Mouse (Mus musculus): ENCODE measurements around the gene Hoxc10. TPM values are rescaled to one million over a fixed set of nuclear protein-coding genes. Genes with fewer than 3 reads are reported as not detected.
A peak's percentile ranks its signal among the peaks of the same experiment; 100 is the strongest.

The Hoxc10 gene
- polyA plus RNA-seq, 1 experiment from 2014 or later: not detected

DNA sequence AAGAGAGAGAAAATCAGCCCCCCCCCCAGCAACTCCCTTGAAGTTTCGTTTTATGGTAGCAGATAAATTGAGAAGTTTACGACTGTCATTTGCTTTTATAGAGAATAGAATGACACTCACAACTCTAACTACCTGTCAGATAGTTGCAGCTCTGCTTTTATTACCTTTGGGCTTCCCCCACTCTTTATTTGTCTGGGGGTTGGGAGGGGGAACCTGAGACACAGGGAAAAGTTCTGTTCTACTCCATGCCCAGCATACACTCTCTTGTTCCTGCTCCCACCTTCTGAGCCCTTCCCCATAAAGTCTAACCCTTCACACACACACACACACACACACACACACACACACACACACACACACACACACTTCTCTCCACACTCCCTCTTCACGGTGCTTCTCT, 26.3 kb downstream of the Hoxc10 start:
- TF ChIP-seq CTCF (IDR thresholded peaks at IDR 0.05; ENCODE audit: low read depth): no peak
- TF ChIP-seq EP300 (optimal IDR thresholded peaks at IDR 0.05): no peak
- WGBS: 9% methylated on average over 3 of the region's 3 CpGs
- no peaks in the 10 kb centered on the region for H3K36me3 ChIP-seq (ENCODE audit: control insufficient read depth, insufficient read depth, low read length)
- H3K27ac ChIP-seq (replicated peaks): no peak overlapping the region
- no peak for DNase-seq (ENCODE audit: low spot score)
- H3K27me3 ChIP-seq (ENCODE audit: control insufficient read depth, insufficient read depth, low read length): peaks cover 26% of the 10 kb centered on the region
- no peaks in the 10 kb centered on the region for H3K9me3 ChIP-seq (ENCODE audit: control insufficient read depth, low read length)
- H3K4me3 ChIP-seq (ENCODE audit: low read depth, low read length): 0 out of 2 replicates have a peak overlapping the region, but pooled peaks have one; percentile 2
- H3K4me1 ChIP-seq (replicated peaks; ENCODE audit: control insufficient read depth, insufficient read depth): no peaks in the 10 kb centered on the region
- no peak overlapping the region; the same call in 1 of the 2 replicates for H3K4me2 ChIP-seq (replicated peaks; ENCODE audit: low read depth)
- no peak for ATAC-seq (ENCODE audit: low FRiP score, low TSS enrichment)
- no peak overlapping the region for H3K9ac ChIP-seq (ENCODE audit: low read length)

DNA sequence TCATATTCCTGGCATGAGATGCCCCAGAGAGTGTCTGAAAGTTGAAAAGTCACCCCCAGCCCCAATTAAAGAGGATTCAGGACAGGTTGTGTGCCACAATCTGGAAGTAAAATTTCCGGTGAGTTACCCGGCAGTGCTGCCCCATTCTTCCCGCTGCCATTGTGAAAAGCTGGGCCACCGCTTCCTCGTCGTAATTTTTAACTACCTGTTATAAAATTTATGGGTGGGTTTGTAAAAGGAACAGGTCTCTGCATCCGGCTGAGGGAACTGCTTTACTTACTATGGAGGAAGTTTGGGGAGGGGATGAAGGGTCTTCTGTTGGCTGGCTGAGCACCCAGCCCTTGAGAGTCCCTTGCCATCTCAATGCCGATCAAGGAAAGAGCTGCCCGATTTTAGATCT, 30.0 kb downstream of the Hoxc10 start:
- Histone ChIP-seq H3K4me3 (ENCODE audit: low read depth, low read length) (no peak overlapping the region), H3K9ac (ENCODE audit: low read length) (no peak overlapping the region), H3K4me2 (replicated peaks; ENCODE audit: low read depth) (no peak overlapping the region)

DNA sequence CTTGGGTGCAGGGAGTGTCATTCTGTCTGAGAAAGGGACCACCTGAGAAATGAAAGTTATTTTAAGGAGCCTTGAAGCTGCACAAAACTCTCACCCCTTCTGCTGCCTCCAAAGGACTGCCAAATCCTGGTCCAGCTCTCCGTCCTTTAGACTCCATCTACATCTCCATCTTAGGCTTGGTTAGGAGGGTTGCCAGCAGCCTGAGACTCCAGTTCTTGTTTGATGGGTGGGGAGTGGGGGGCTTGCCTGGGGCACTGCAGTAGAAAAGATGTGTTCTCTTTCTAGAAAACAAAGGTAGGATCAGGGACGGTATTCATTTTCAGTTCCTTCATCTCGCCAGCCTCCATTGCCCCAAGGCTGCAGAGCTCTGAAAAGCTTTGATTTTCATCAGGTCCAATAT, 30.8 kb downstream of the Hoxc10 start:
- peak overlapping the region; percentile 34; the same call in 1 of the 2 replicates for H3K4me2 ChIP-seq (replicated peaks; ENCODE audit: low read depth)
- H3K9ac ChIP-seq (ENCODE audit: low read length): no peak overlapping the region
- H3K4me1 ChIP-seq (replicated peaks; ENCODE audit: control insufficient read depth, insufficient read depth): 0 out of 2 replicates have a peak, but pooled peaks cover 2% of the 10 kb centered on the region
- WGBS: 6% methylated on average over 3 of the region's 3 CpGs
- no peaks in the 10 kb centered on the region for H3K9me3 ChIP-seq (ENCODE audit: control insufficient read depth, low read length)
- no peak for ATAC-seq (ENCODE audit: low FRiP score, low TSS enrichment)
- H3K4me3 ChIP-seq (ENCODE audit: low read depth, low read length): peak overlapping the region; percentile 45; the same call in 1 of the 2 replicates
- peaks cover 15% of the 10 kb centered on the region; the same call in 1 of the 2 replicates for H3K27me3 ChIP-seq (ENCODE audit: control insufficient read depth, insufficient read depth, low read length)
- TF ChIP-seq EP300 (optimal IDR thresholded peaks at IDR 0.05) (no peak), CTCF (IDR thresholded peaks at IDR 0.05; ENCODE audit: low read depth) (no peak)
- H3K36me3 ChIP-seq (ENCODE audit: control insufficient read depth, insufficient read depth, low read length): no peaks in the 10 kb centered on the region
- H3K27ac ChIP-seq (replicated peaks): no peak overlapping the region
- DNase-seq (ENCODE audit: low spot score): no peak

More for the DNA sequence above, 30.0 kb downstream of the Hoxc10 start:
- ATAC-seq (ENCODE audit: low FRiP score, low TSS enrichment): no peak
- no peaks in the 10 kb centered on the region for H3K9me3 ChIP-seq (ENCODE audit: control insufficient read depth, low read length)
- TF ChIP-seq CTCF (IDR thresholded peaks at IDR 0.05; ENCODE audit: low read depth) (no peak), EP300 (optimal IDR thresholded peaks at IDR 0.05) (no peak)
- no peak for DNase-seq (ENCODE audit: low spot score)
- H3K27ac ChIP-seq (replicated peaks): no peak overlapping the region
- H3K27me3 ChIP-seq (ENCODE audit: control insufficient read depth, insufficient read depth, low read length): peaks cover 15% of the 10 kb centered on the region; the same call in 1 of the 2 replicates
- 0 out of 2 replicates have a peak, but pooled peaks cover 2% of the 10 kb centered on the region for H3K4me1 ChIP-seq (replicated peaks; ENCODE audit: control insufficient read depth, insufficient read depth)
- no peaks in the 10 kb centered on the region for H3K36me3 ChIP-seq (ENCODE audit: control insufficient read depth, insufficient read depth, low read length)
- WGBS: 19% methylated on average over 9 of the region's 9 CpGs

DNA sequence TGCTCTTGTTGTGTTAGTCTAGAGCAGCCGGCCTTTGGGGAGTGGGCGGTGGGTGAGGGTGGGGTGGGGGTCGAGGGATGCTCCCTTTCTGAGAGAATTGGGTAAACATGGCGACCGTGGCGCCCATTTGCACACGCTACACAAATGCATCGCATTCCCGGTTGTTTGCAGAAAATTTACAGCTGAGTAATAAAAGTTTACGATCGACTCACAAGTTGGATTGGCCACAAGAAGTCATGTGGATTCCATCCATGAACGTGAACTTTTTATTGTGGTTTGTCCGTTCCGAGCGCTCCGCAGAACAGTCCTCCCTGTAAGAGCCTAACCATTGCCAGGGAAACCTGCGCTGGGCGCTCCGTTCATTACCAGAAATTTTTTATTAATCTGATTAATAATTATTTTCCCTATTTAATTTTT, 31.4 kb downstream of the Hoxc10 start, which contains the start of gene Hoxc6:
Hoxc6 (plus strand) TSS at position 319 of the 417 bp plus-strand sequence.
- Histone ChIP-seq H3K27me3 (ENCODE audit: control insufficient read depth, insufficient read depth, low read length) (peaks cover 15% of the 10 kb centered on the region; the same call in 1 of the 2 replicates), H3K9ac (ENCODE audit: low read length) (peak within 1 kb of the TSS; percentile 61), H3K27ac (replicated peaks) (peak within 1 kb of the TSS; percentile 78), H3K9me3 (ENCODE audit: control insufficient read depth, low read length) (no peaks in the 10 kb centered on the region), H3K4me2 (replicated peaks; ENCODE audit: low read depth) (peak within 1 kb of the TSS; percentile 80), H3K36me3 (ENCODE audit: control insufficient read depth, insufficient read depth, low read length) (no peaks in the 10 kb centered on the region), H3K4me1 (replicated peaks; ENCODE audit: control insufficient read depth, insufficient read depth) (0 out of 2 replicates have a peak, but pooled peaks cover 2% of the 10 kb centered on the region), H3K4me3 (ENCODE audit: low read depth, low read length) (peak within 1 kb of the TSS; percentile 45)
- DNase-seq (ENCODE audit: low spot score): no peak
- WGBS: 4% methylated on average over 19 of the region's 19 CpGs
- no peak for ATAC-seq (ENCODE audit: low FRiP score, low TSS enrichment)
- no peak for TF ChIP-seq CTCF (IDR thresholded peaks at IDR 0.05; ENCODE audit: low read depth)
- no peak for TF ChIP-seq EP300 (optimal IDR thresholded peaks at IDR 0.05)

DNA sequence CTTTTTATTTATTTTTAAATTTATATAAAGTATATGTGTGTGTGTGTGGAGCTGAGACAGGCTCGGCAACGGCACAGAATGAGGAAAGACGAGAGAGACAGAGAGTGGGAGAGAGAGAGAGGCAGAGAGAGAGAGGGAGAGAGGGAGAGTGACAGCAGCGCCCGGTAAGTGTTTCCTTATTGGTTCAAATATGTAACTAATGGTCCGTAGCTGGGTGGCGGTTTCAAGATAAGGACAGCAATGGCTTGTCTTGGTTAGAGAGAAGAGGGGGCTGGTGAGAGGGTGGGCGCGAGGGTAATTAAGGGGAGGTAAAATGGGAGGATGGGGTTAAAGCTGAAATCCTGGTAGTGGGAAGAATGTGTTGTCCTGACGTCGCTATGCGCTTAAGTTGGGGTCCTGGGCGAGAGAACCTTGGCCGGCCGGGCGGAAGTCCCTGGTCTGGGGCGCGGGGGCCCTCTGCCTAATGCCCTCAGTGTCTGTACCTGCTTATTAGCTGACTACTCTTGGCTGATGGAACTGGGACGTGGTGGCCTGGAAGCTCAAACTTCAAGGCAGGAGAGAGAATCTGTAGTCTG, 32.1 kb downstream of the Hoxc10 start:
- Histone ChIP-seq H3K9ac (ENCODE audit: low read length) (peak overlapping the region; percentile 61), H3K4me1 (replicated peaks; ENCODE audit: control insufficient read depth, insufficient read depth) (0 out of 2 replicates have a peak, but pooled peaks cover 2% of the 10 kb centered on the region), H3K27ac (replicated peaks) (peak overlapping the region; percentile 78), H3K4me3 (ENCODE audit: low read depth, low read length) (peak overlapping the region; percentile 45), H3K9me3 (ENCODE audit: control insufficient read depth, low read length) (no peaks in the 10 kb centered on the region), H3K4me2 (replicated peaks; ENCODE audit: low read depth) (peak overlapping the region; percentile 80), H3K36me3 (ENCODE audit: control insufficient read depth, insufficient read depth, low read length) (no peaks in the 10 kb centered on the region), H3K27me3 (ENCODE audit: control insufficient read depth, insufficient read depth, low read length) (peaks cover 15% of the 10 kb centered on the region; the same call in 1 of the 2 replicates)
- no peak for ATAC-seq (ENCODE audit: low FRiP score, low TSS enrichment)
- 3% methylated on average over 19 of the region's 19 CpGs for WGBS
- TF ChIP-seq EP300 (optimal IDR thresholded peaks at IDR 0.05) (no peak), CTCF (IDR thresholded peaks at IDR 0.05; ENCODE audit: low read depth) (no peak)
- no peak for DNase-seq (ENCODE audit: low spot score)

Measured in stomach, postnatal 0 days (tissue).